Mouse (Mus musculus) liver, embryonic 14.5 days (tissue): ENCODE measurements around the gene Ifit3b. TPM values are rescaled to one million over a fixed set of nuclear protein-coding genes. Genes with fewer than 3 reads are reported as not detected.
"Not testable (repeated sequence)": the region's sequence is repeated elsewhere in the genome, so short reads cannot be mapped to it uniquely, and the experiment has no call there.

Experiments used
- ATAC-seq: fragments of 200-750 bp; cut with Nextera tagmentation; 2 replicates; pipeline ENCODE4 v1.8.0; 2017; ENCODE audit warnings: moderate number of reproducible peaks, mild to moderate bottlenecking, moderate library complexity; ENCODE audit not compliant: insufficient read depth
- DNase-seq, 3 experiments: peaks; one replicate each; pipeline ENCODE4 v3.0.0-alpha.2; 2012 to 2013; ENCODE audit warnings: low read depth in 3 of 3, low spot score in 3 of 3
- H3K27ac ChIP-seq: fragments of 300-500 bp; sonication (generic); 2 replicates; pipeline ENCODE4 v1.5.1; 2014; ENCODE audit warnings: moderate library complexity, mild to moderate bottlenecking, control low read depth, inconsistent platforms
- H3K27me3 ChIP-seq: fragments of 300-500 bp; sonication (generic); 2 replicates; pipeline ENCODE4 v1.6.1; 2014; ENCODE audit warnings: mild to moderate bottlenecking, low read length, moderate library complexity; ENCODE audit not compliant: control insufficient read depth, insufficient read depth
- H3K36me3 ChIP-seq: fragments of 300-500 bp; sonication (generic); replicated peaks from 2 replicates; pipeline ENCODE4 v1.6.1; 2014; ENCODE audit warnings: low read depth; ENCODE audit not compliant: control insufficient read depth, insufficient read depth
- H3K4me1 ChIP-seq, 2 experiments: fragments of 200-500 bp in 1 of 2; fragments of 300-500 bp in 1 of 2; sonication (generic) in 1 of 2; replicated peaks; 2 replicates each; pipeline ENCODE4 v1.6.1; 2012 to 2014; ENCODE audit warnings: antibody characterized with exemption in 1 of 2, inconsistent platforms in 1 of 2, low read length in 1 of 2; ENCODE audit not compliant: control insufficient read depth in 2 of 2, insufficient read depth in 2 of 2
- H3K4me2 ChIP-seq: fragments of 300-500 bp; sonication (generic); 2 replicates; pipeline ENCODE4 v1.6.1; 2014; ENCODE audit warnings: low read depth, mild to moderate bottlenecking, control low read depth, moderate library complexity
- H3K4me3 ChIP-seq, 2 experiments: fragments of 200-500 bp in 1 of 2; fragments of 300-500 bp in 1 of 2; sonication (generic) in 1 of 2; 2 replicates each; pipeline ENCODE4 v1.5.1; 2012 to 2014; ENCODE audit warnings: low read depth in 2 of 2, low read length in 2 of 2, mild to moderate bottlenecking in 2 of 2, control low read depth in 1 of 2, inconsistent platforms in 1 of 2, moderate library complexity in 1 of 2; ENCODE audit not compliant: insufficient read depth in 1 of 2
- H3K9ac ChIP-seq: fragments of 300-500 bp; sonication (generic); replicated peaks from 2 replicates; pipeline ENCODE4 v1.6.1; 2014; ENCODE audit warnings: mild to moderate bottlenecking, control low read depth, moderate library complexity
- H3K9me3 ChIP-seq: fragments of 300-500 bp; sonication (generic); 2 replicates; pipeline ENCODE4 v1.6.1; 2016; ENCODE audit warnings: low read length, mixed read lengths; ENCODE audit not compliant: control insufficient read depth
- CTCF ChIP-seq: IDR thresholded peaks from 2 replicates; pipeline ENCODE4 v1.5.1; 2016; ENCODE audit warnings: antibody characterized with exemption, low read depth, control low read depth
- EP300 ChIP-seq: IDR thresholded peaks from 2 replicates; pipeline ENCODE4 v1.6.1; 2016; ENCODE audit warnings: antibody characterized with exemption, low read depth
- WGBS: fragments of 180-500 bp; shearing (Covaris S2); extraction: QIAGEN DNeasy Blood & Tissue Kit; methylation state at CpG from one replicate; pipeline ENCODE4 v1.1.7; 2014; ENCODE audit not compliant: insufficient replicate concordance; 5-methylcytosine and 5-hydroxymethylcytosine counted together
- polyA plus RNA-seq, 2 experiments: library from polyadenylated mRNA; depleted of rRNA in 1 of 2; stranded (reverse) in 1 of 2; unstranded in 1 of 2; fragments of >200 nt; fragmentation: Nextera tagmentation in 1 of 2; extraction: Ambion mirVana in 1 of 2; gene quantifications; 2 replicates each; pipeline versions ENCODE4 v1.2.1 to v1.2.3; 2012 to 2014

Gene Ifit3b
- polyA plus RNA-seq, 2 experiments: 0.21 to 0.24 TPM

- no peak for ATAC-seq
- H3K36me3 ChIP-seq: no peaks in the 10 kb centered on the region
- H3K9ac ChIP-seq: no peak overlapping the region
- WGBS: 63% methylated on average over 2 of the region's 2 CpGs
- no peak for DNase-seq
- H3K27me3 ChIP-seq: no peaks in the 10 kb centered on the region
- H3K4me3 ChIP-seq: no peak overlapping the region
- no peaks in the 10 kb centered on the region for H3K4me1 ChIP-seq
- TF ChIP-seq CTCF: no peak
- TF ChIP-seq EP300: no peak
- no peaks in the 10 kb centered on the region for H3K9me3 ChIP-seq
- H3K27ac ChIP-seq: no peak overlapping the region
- H3K4me2 ChIP-seq: no peak overlapping the region
Observed at GRCm38 (mm10) chr19:34598341-34598740, 9.4 kb upstream of the Ifit3b start.

- ATAC-seq, DNase-seq: not testable (repeated sequence)
Observed at GRCm38 (mm10) chr19:34599250-34599649, 8.5 kb upstream of the Ifit3b start.

GRCm38 (mm10) chr19:34601888-34602287, 5.9 kb upstream of the Ifit3b start, which contains the start of gene Ifit1bl1:
Ifit1bl1 (minus strand) TSS chr19:34601956.
- WGBS: 20% methylated on average over 1 of the region's 1 CpGs
- DNase-seq, H3K4me2 ChIP-seq: not testable (repeated sequence)

More at GRCm38 (mm10) chr19:34599250-34599649, 8.5 kb upstream of the Ifit3b start:
- H3K4me1 ChIP-seq, H3K9ac ChIP-seq, H3K4me3 ChIP-seq, H3K4me2 ChIP-seq, H3K36me3 ChIP-seq, H3K27ac ChIP-seq, H3K27me3 ChIP-seq, H3K9me3 ChIP-seq: not testable (repeated sequence)

GRCm38 (mm10) chr19:34605472-34605871, 2.3 kb upstream of the Ifit3b start:
- Histone ChIP-seq H3K9ac (no peak overlapping the region), H3K9me3 (no peaks in the 10 kb centered on the region), H3K4me3 (no peak overlapping the region), H3K36me3 (no peaks in the 10 kb centered on the region), H3K4me2 (no peak overlapping the region), H3K27me3 (no peaks in the 10 kb centered on the region), H3K4me1 (no peaks in the 10 kb centered on the region), H3K27ac (no peak overlapping the region)
- ATAC-seq (no peak), DNase-seq (no peak)
- no peak for TF ChIP-seq EP300
- TF ChIP-seq CTCF: no peak
- WGBS: 57% methylated on average over 3 of the region's 3 CpGs

More at GRCm38 (mm10) chr19:34601888-34602287, 5.9 kb upstream of the Ifit3b start, which contains the start of gene Ifit1bl1:
- H3K36me3 ChIP-seq, H3K27me3 ChIP-seq, H3K9ac ChIP-seq, H3K4me3 ChIP-seq, H3K4me1 ChIP-seq, H3K27ac ChIP-seq, H3K9me3 ChIP-seq, ATAC-seq: not testable (repeated sequence)

- ATAC-seq, H3K36me3 ChIP-seq, DNase-seq, H3K4me2 ChIP-seq, H3K4me3 ChIP-seq, H3K27me3 ChIP-seq, H3K4me1 ChIP-seq, H3K27ac ChIP-seq, H3K9ac ChIP-seq, H3K9me3 ChIP-seq: not testable (repeated sequence)
- 41% methylated on average over 3 of the region's 3 CpGs for WGBS
Observed at GRCm38 (mm10) chr19:34610118-34610517, 2.3 kb downstream of the Ifit3b start.

GRCm38 (mm10) chr19:34612243-34613001, 4.7 kb downstream of the Ifit3b start:
- H3K4me2 ChIP-seq, H3K9me3 ChIP-seq, H3K27me3 ChIP-seq, H3K4me1 ChIP-seq, H3K4me3 ChIP-seq, H3K27ac ChIP-seq, DNase-seq, H3K36me3 ChIP-seq, H3K9ac ChIP-seq, ATAC-seq: not testable (repeated sequence)
- WGBS: 63% methylated on average over 5 of the region's 11 CpGs
